Mouse (Mus musculus): Measurements from ENCODE around the gene Aunip. TPM values are rescaled to one million over a fixed set of nuclear protein-coding genes. Genes with fewer than 3 reads are reported as not detected.
A peak's percentile ranks its signal among the peaks of the same experiment; 100 is the strongest.

Aunip gene
- polyA plus RNA-seq, 1 experiment from 2014 or later = 6.1 TPM

DNA sequence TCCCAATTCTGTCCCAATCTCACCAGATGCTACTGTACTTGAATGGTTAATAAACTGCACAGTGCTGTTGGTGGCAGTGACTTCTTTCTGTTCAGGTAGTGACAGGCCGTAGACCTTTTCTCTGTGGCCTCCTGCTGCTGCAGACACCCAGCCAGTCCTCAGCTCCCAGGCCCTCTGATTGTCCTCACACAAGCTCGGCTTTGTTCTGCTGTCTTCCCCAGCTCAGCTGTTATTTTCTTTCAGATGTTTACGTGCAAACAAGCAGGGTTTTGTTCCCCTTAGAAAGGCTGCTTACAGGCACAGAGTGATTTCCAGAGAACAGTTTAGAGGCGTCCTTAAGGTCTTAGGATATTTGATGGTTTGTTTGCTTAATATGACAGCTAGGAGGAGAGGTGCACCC, 37.0 kb upstream of the Aunip start:
- H3K27me3 ChIP-seq = no peaks in the 10 kb centered on the region
- TF ChIP-seq CTCF (IDR thresholded peaks at IDR 0.05) = no peak
- ChIA-PET CTCF (no interaction called here), POLR2A (no interaction called here)
- no peak for DNase-seq (ENCODE audit: low read depth, low spot score)
- ATAC-seq = no peak
- in situ Hi-C loops (cut with MboI; ENCODE audit: low pct_unique_long_range_greater_than_20kb) = no loop called here

GRCm38 (mm10) chr4:134474240-134474639, 36.6 kb upstream of the Aunip start:
- no peak for ATAC-seq
- no peaks in the 10 kb centered on the region for H3K27me3 ChIP-seq
- ChIA-PET POLR2A (no interaction called here), CTCF (no interaction called here)
- no peak for TF ChIP-seq CTCF (IDR thresholded peaks at IDR 0.05)
- DNase-seq (ENCODE audit: low read depth, low spot score) = no peak
- in situ Hi-C loops (cut with MboI; ENCODE audit: low pct_unique_long_range_greater_than_20kb) = no loop called here

GRCm38 (mm10) chr4:134476899-134477298, 33.9 kb upstream of the Aunip start:
- POLR2A ChIA-PET = interaction anchor here (0.7 kb wide), 1 partner anchor 70 kb away, joined by 3 read pairs; no protein-coding TSS in a partner anchor
- TF ChIP-seq CTCF (IDR thresholded peaks at IDR 0.05) = no peak
- in situ Hi-C loops (cut with MboI; ENCODE audit: low pct_unique_long_range_greater_than_20kb) = loop anchor here (5.0 kb wide), 1 partner anchor 80 kb away; the partner anchor contains the start of gene Pafah2
- no peaks in the 10 kb centered on the region for H3K27me3 ChIP-seq
- DNase-seq (ENCODE audit: low read depth, low spot score) (no peak), ATAC-seq (no peak)
- CTCF ChIA-PET = interaction anchor here (1.7 to 2.8 kb wide), 2 partner anchors 10 to 81 kb away, joined by 9 to 20 read pairs; partner anchors contain the start of gene Pafah2

DNA sequence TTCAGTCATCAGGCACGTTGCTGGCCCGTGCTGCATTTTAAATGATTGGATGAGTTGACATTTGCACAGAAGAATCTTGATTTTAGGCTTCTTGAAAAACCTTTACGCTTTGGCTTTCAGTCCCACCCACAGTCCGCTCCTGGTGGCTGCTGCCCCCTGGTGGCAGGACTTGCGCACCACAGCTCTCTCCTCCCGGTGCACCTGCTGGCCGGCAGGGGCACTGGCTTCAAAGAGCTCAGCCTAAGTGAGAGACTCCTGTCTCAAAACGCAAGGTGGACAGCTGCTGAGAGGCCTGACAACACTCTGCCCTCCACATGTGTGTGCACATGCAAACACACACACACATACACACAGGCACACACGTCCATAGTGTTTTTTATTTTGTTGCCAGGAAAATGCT, 32.8 kb upstream of the Aunip start:
- in situ Hi-C loops (cut with MboI; ENCODE audit: low pct_unique_long_range_greater_than_20kb) = loop anchor here (5.0 kb wide), 1 partner anchor 81 kb away; the partner anchor contains the start of gene Pafah2
- peak; percentile 99 for TF ChIP-seq CTCF (IDR thresholded peaks at IDR 0.05)

DNA sequence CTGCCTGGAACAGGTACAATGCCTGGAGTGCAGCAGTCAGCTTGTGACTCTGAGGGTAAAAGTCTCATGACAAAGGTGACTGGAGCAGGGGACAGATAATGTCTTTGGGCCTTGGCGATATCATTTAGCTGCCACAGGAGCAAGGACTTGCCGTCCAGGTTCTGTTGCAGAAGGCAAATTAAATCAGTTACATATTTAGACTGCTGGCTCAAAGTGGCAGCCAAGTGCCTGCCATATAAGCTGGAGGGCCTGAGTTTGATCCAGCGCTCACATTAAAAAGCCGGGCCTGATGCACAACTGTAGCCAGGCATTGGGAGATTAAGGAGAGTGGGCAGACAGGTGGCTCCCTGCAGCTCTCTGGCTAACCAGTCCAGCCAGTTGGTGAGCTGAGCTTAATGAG, 31.0 kb upstream of the Aunip start:
- no peaks in the 10 kb centered on the region for H3K27me3 ChIP-seq
- ATAC-seq (no peak), DNase-seq (ENCODE audit: low read depth, low spot score) (no peak)
- ChIA-PET CTCF (no interaction called here), POLR2A (no interaction called here)
- TF ChIP-seq CTCF (IDR thresholded peaks at IDR 0.05) = no peak
- in situ Hi-C loops (cut with MboI; ENCODE audit: low pct_unique_long_range_greater_than_20kb) = loop anchor here (5.0 kb wide), 1 partner anchor 83 kb away; the partner anchor contains the start of gene Pafah2

More for the DNA sequence above, 32.8 kb upstream of the Aunip start:
- ChIA-PET CTCF (interaction anchor here (1.0 to 2.8 kb wide), 9 partner anchors 9 to 82 kb away, joined by 3 to 20 read pairs (median 4); partner anchors contain the start of genes Aunip and Pafah2), POLR2A (no interaction called here)
- ATAC-seq = peak; percentile 70
- no peaks in the 10 kb centered on the region for H3K27me3 ChIP-seq
- DNase-seq (ENCODE audit: low read depth, low spot score) = no peak

- ATAC-seq (no peak), DNase-seq (ENCODE audit: low read depth, low spot score) (no peak)
- H3K27me3 ChIP-seq = no peaks in the 10 kb centered on the region
- in situ Hi-C loops (cut with MboI; ENCODE audit: low pct_unique_long_range_greater_than_20kb) = no loop called here
- POLR2A ChIA-PET = no interaction called here
- peak; percentile 49 for TF ChIP-seq CTCF (IDR thresholded peaks at IDR 0.05)
- CTCF ChIA-PET = interaction anchor here (1.0 kb wide), 1 partner anchor 10 kb away, joined by 3 read pairs; no protein-coding TSS in a partner anchor
Measured at GRCm38 (mm10) chr4:134480864-134481263, 29.9 kb upstream of the Aunip start.

- CTCF ChIA-PET = interaction anchor here (1.0 kb wide), 1 partner anchor 10 kb away, joined by 3 read pairs; no protein-coding TSS in a partner anchor
Measured at GRCm38 (mm10) chr4:134481270-134481669, 29.5 kb upstream of the Aunip start.

DNA sequence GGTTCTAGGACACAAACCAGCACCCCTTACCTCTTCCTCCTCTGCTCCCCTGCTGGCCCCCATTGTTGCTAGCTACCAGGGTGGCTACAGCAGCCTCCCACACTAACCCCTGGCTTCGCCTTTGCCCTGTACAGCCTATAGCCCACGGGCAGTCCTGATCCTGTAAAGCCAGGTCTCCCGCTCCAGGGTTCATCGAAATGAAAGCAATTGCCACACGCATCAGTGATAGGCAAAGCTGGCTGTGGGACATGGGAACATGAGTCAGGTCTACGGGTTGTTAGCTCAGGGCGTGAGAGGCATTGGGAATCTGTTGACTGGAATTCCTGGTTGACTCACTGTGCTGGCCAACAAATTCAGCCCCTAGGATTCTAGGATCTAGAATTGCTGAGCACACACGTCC, 28.4 kb upstream of the Aunip start:
- CTCF ChIA-PET = no interaction called here
- DNase-seq (ENCODE audit: low read depth, low spot score) (no peak), ATAC-seq (peak; percentile 63)
- H3K27me3 ChIP-seq = no peaks in the 10 kb centered on the region
- no peak for TF ChIP-seq CTCF (IDR thresholded peaks at IDR 0.05)
- POLR2A ChIA-PET = interaction anchor here (1.9 kb wide), 1 partner anchor 13 kb away, joined by 4 read pairs; no protein-coding TSS in a partner anchor
- in situ Hi-C loops (cut with MboI; ENCODE audit: low pct_unique_long_range_greater_than_20kb) = no loop called here

More at GRCm38 (mm10) chr4:134481270-134481669, 29.5 kb upstream of the Aunip start:
- in situ Hi-C loops (cut with MboI; ENCODE audit: low pct_unique_long_range_greater_than_20kb) = no loop called here
- POLR2A ChIA-PET = no interaction called here
- TF ChIP-seq CTCF (IDR thresholded peaks at IDR 0.05) = no peak
- no peaks in the 10 kb centered on the region for H3K27me3 ChIP-seq
- DNase-seq (ENCODE audit: low read depth, low spot score) = no peak
- no peak for ATAC-seq

- TF ChIP-seq CTCF (IDR thresholded peaks at IDR 0.05) = no peak
- ATAC-seq (no peak), DNase-seq (ENCODE audit: low read depth, low spot score) (no peak)
- CTCF ChIA-PET = no interaction called here
- POLR2A ChIA-PET = interaction anchor here (0.6 to 1.9 kb wide), 2 partner anchors 12 to 75 kb away, joined by 3 to 4 read pairs; no protein-coding TSS in a partner anchor
- no peaks in the 10 kb centered on the region for H3K27me3 ChIP-seq
- in situ Hi-C loops (cut with MboI; ENCODE audit: low pct_unique_long_range_greater_than_20kb) = no loop called here
Measured at GRCm38 (mm10) chr4:134483078-134483688, 27.6 kb upstream of the Aunip start.

GRCm38 (mm10) chr4:134483696-134484095, 27.1 kb upstream of the Aunip start:
- in situ Hi-C loops (cut with MboI; ENCODE audit: low pct_unique_long_range_greater_than_20kb) = no loop called here
- DNase-seq (ENCODE audit: low read depth, low spot score) (no peak), ATAC-seq (no peak)
- no peak for TF ChIP-seq CTCF (IDR thresholded peaks at IDR 0.05)
- CTCF ChIA-PET = no interaction called here
- H3K27me3 ChIP-seq = no peaks in the 10 kb centered on the region
- POLR2A ChIA-PET = interaction anchor here (0.6 to 1.9 kb wide), 2 partner anchors 11 to 74 kb away, joined by 3 to 4 read pairs; no protein-coding TSS in a partner anchor

DNA sequence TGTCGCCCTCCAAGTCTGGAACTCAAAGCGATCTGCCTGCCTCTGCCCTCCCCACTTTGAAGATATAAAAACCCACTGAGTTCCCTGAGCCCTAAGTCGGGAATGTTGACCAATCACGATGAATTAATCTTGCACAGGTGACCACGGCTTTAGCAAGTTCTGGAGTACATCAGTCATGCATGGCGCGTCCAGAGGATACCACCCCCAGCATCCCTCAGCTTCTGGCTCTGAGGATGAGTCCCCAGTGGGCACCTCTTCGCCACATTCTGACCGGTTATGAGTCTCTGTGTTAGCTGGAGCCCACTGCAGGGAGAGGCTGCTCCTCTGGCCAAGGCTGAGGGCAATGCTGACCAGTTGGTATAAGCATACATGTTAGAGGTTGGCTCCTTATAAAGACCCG, 26.6 kb upstream of the Aunip start:
- in situ Hi-C loops (cut with MboI; ENCODE audit: low pct_unique_long_range_greater_than_20kb) = no loop called here
- ATAC-seq (no peak), DNase-seq (ENCODE audit: low read depth, low spot score) (no peak)
- ChIA-PET POLR2A (interaction anchor here (1.9 kb wide), 1 partner anchor 11 kb away, joined by 4 read pairs; no protein-coding TSS in a partner anchor), CTCF (no interaction called here)
- H3K27me3 ChIP-seq = no peaks in the 10 kb centered on the region
- TF ChIP-seq CTCF (IDR thresholded peaks at IDR 0.05) = no peak
